Mouse (Mus musculus): ENCODE data around the gene Mark2. TPM values are rescaled to one million over a fixed set of nuclear protein-coding genes. Genes with fewer than 3 reads are reported as not detected.

Gene Mark2
- polyA plus RNA-seq, 1 experiment: 66.7 TPM

- 34% methylated on average over 3 of the region's 3 CpGs for WGBS
- TF ChIP-seq CTCF (IDR thresholded peaks at IDR 0.05; ENCODE audit: control insufficient read depth, insufficient read depth, low read length) (0 out of 2 replicates have a peak, but pooled peaks have one; percentile 7), POLR2A (IDR thresholded peaks at IDR 0.05; ENCODE audit: borderline replicate concordance, control insufficient read depth, low read depth, low read length) (no peak)
Measured at GRCm38 (mm10) chr19:7306968-7307367, 34.7 kb downstream of the Mark2 start.

GRCm38 (mm10) chr19:7305380-7306310 is 36.0 kb downstream of the Mark2 start:
- WGBS: 62% methylated on average over 11 of the region's 11 CpGs
- H3K4me3 ChIP-seq (replicated peaks; ENCODE audit: control insufficient read depth, low read depth, low read length): no peak overlapping the region
- no peak for TF ChIP-seq CTCF (IDR thresholded peaks at IDR 0.05; ENCODE audit: control insufficient read depth, insufficient read depth, low read length)
- no peak for TF ChIP-seq POLR2A (IDR thresholded peaks at IDR 0.05; ENCODE audit: borderline replicate concordance, control insufficient read depth, low read depth, low read length)
- peaks cover 20% of the 10 kb centered on the region for H3K4me1 ChIP-seq (ENCODE audit: control insufficient read depth, insufficient read depth, low read length)
- no peak overlapping the region for H3K27ac ChIP-seq (ENCODE audit: control insufficient read depth, insufficient read depth, low read depth, low read length, poor library complexity)

More at GRCm38 (mm10) chr19:7306968-7307367, 34.7 kb downstream of the Mark2 start:
- peaks cover 18% of the 10 kb centered on the region for H3K4me1 ChIP-seq (ENCODE audit: control insufficient read depth, insufficient read depth, low read length)
- no peak overlapping the region for H3K4me3 ChIP-seq (replicated peaks; ENCODE audit: control insufficient read depth, low read depth, low read length)
- H3K27ac ChIP-seq (ENCODE audit: control insufficient read depth, insufficient read depth, low read depth, low read length, poor library complexity): no peak overlapping the region

- H3K27ac ChIP-seq (ENCODE audit: control insufficient read depth, insufficient read depth, low read depth, low read length, poor library complexity): no peak overlapping the region
- H3K4me1 ChIP-seq (ENCODE audit: control insufficient read depth, insufficient read depth, low read length): peaks cover 18% of the 10 kb centered on the region
- 71% methylated on average over 2 of the region's 2 CpGs for WGBS
- TF ChIP-seq POLR2A (IDR thresholded peaks at IDR 0.05; ENCODE audit: borderline replicate concordance, control insufficient read depth, low read depth, low read length) (no peak), CTCF (IDR thresholded peaks at IDR 0.05; ENCODE audit: control insufficient read depth, insufficient read depth, low read length) (no peak)
- no peak overlapping the region for H3K4me3 ChIP-seq (replicated peaks; ENCODE audit: control insufficient read depth, low read depth, low read length)
Measured at GRCm38 (mm10) chr19:7304801-7305200, 36.9 kb downstream of the Mark2 start.

GRCm38 (mm10) chr19:7303796-7304195 is 37.9 kb downstream of the Mark2 start:
- H3K4me3 ChIP-seq (replicated peaks; ENCODE audit: control insufficient read depth, low read depth, low read length): no peak overlapping the region
- WGBS: 89% methylated on average over 6 of the region's 6 CpGs
- TF ChIP-seq CTCF (IDR thresholded peaks at IDR 0.05; ENCODE audit: control insufficient read depth, insufficient read depth, low read length) (no peak), POLR2A (IDR thresholded peaks at IDR 0.05; ENCODE audit: borderline replicate concordance, control insufficient read depth, low read depth, low read length) (no peak)
- no peak overlapping the region for H3K27ac ChIP-seq (ENCODE audit: control insufficient read depth, insufficient read depth, low read depth, low read length, poor library complexity)
- H3K4me1 ChIP-seq (ENCODE audit: control insufficient read depth, insufficient read depth, low read length): peaks cover 17% of the 10 kb centered on the region

- H3K27ac ChIP-seq (ENCODE audit: control insufficient read depth, insufficient read depth, low read depth, low read length, poor library complexity): no peak overlapping the region
- peaks cover 11% of the 10 kb centered on the region for H3K4me1 ChIP-seq (ENCODE audit: control insufficient read depth, insufficient read depth, low read length)
- 64% methylated on average over 1 of the region's 1 CpGs for WGBS
- H3K4me3 ChIP-seq (replicated peaks; ENCODE audit: control insufficient read depth, low read depth, low read length): no peak overlapping the region
- TF ChIP-seq POLR2A (IDR thresholded peaks at IDR 0.05; ENCODE audit: borderline replicate concordance, control insufficient read depth, low read depth, low read length) (no peak), CTCF (IDR thresholded peaks at IDR 0.05; ENCODE audit: control insufficient read depth, insufficient read depth, low read length) (no peak)
Measured at GRCm38 (mm10) chr19:7302493-7302797, 39.2 kb downstream of the Mark2 start.

- Histone ChIP-seq H3K4me1 (ENCODE audit: control insufficient read depth, insufficient read depth, low read length) (peaks cover 10% of the 10 kb centered on the region), H3K27ac (ENCODE audit: control insufficient read depth, insufficient read depth, low read depth, low read length, poor library complexity) (no peak overlapping the region), H3K4me3 (replicated peaks; ENCODE audit: control insufficient read depth, low read depth, low read length) (no peak overlapping the region)
- TF ChIP-seq CTCF (IDR thresholded peaks at IDR 0.05; ENCODE audit: control insufficient read depth, insufficient read depth, low read length) (no peak), POLR2A (IDR thresholded peaks at IDR 0.05; ENCODE audit: borderline replicate concordance, control insufficient read depth, low read depth, low read length) (no peak)
- 75% methylated on average over 7 of the region's 7 CpGs for WGBS
Measured at GRCm38 (mm10) chr19:7301647-7302492, 39.8 kb downstream of the Mark2 start.

GRCm38 (mm10) chr19:7300078-7300477 is 41.6 kb downstream of the Mark2 start:
- 95% methylated on average over 1 of the region's 1 CpGs for WGBS
- peaks cover 11% of the 10 kb centered on the region for H3K4me1 ChIP-seq (ENCODE audit: control insufficient read depth, insufficient read depth, low read length)

GRCm38 (mm10) chr19:7299052-7299451 is 42.6 kb downstream of the Mark2 start:
- TF ChIP-seq CTCF (IDR thresholded peaks at IDR 0.05; ENCODE audit: control insufficient read depth, insufficient read depth, low read length): no peak
- TF ChIP-seq POLR2A (IDR thresholded peaks at IDR 0.05; ENCODE audit: borderline replicate concordance, control insufficient read depth, low read depth, low read length): no peak
- Histone ChIP-seq H3K4me1 (ENCODE audit: control insufficient read depth, insufficient read depth, low read length) (peaks cover 12% of the 10 kb centered on the region), H3K27ac (ENCODE audit: control insufficient read depth, insufficient read depth, low read depth, low read length, poor library complexity) (no peak overlapping the region), H3K4me3 (replicated peaks; ENCODE audit: control insufficient read depth, low read depth, low read length) (no peak overlapping the region)

More at GRCm38 (mm10) chr19:7300078-7300477, 41.6 kb downstream of the Mark2 start:
- Histone ChIP-seq H3K27ac (ENCODE audit: control insufficient read depth, insufficient read depth, low read depth, low read length, poor library complexity) (no peak overlapping the region), H3K4me3 (replicated peaks; ENCODE audit: control insufficient read depth, low read depth, low read length) (no peak overlapping the region)
- TF ChIP-seq CTCF (IDR thresholded peaks at IDR 0.05; ENCODE audit: control insufficient read depth, insufficient read depth, low read length) (no peak), POLR2A (IDR thresholded peaks at IDR 0.05; ENCODE audit: borderline replicate concordance, control insufficient read depth, low read depth, low read length) (no peak)
